In genomic region chr10:120226871-120227661, GRCm38 (mm10) we compare ENCODE assay signal across 8 mouse cellular contexts. TPM values are rescaled to one million over a fixed set of nuclear protein-coding genes. Genes with fewer than 3 reads are reported as not detected.
DNase-seq lines count a peak whose midpoint lies in the region; ATAC-seq lines count a peak whose summit lies in the region.

Gene Llph, plus strand, starts transcription at chr10:120227070.

- intact Hi-C loops in left cerebral cortex, postnatal 36 days (cut with DNase I), result no loop called here

- under 1% methylated on average over 57 of the region's 57 CpGs for WGBS in intestine, embryonic 15.5 days
- under 1% methylated on average over 57 of the region's 57 CpGs for WGBS in midbrain, embryonic 10.5 days

- H3K4me1 ChIP-seq in intestine, embryonic 15.5 days (replicated peaks), result peaks cover 10% of the 10 kb centered on the region; the same call in 1 of the 2 replicates
- H3K4me1 ChIP-seq in midbrain, embryonic 10.5 days, result peaks cover 15% of the 10 kb centered on the region

- H3K27ac ChIP-seq in intestine, embryonic 15.5 days, result peak within 1 kb of the TSS; percentile 64
- H3K27ac ChIP-seq in midbrain, embryonic 10.5 days (replicated peaks), result peak within 1 kb of the TSS; percentile 87

- no peaks in the 10 kb centered on the region for H3K27me3 ChIP-seq in intestine, embryonic 15.5 days (replicated peaks)
- H3K27me3 ChIP-seq in midbrain, embryonic 10.5 days (ENCODE audit: low read depth, poor library complexity, severe bottlenecking), result no peaks in the 10 kb centered on the region

- peak; percentile 82 for DNase-seq in adrenal gland, adult 8-10 months
- DNase-seq in embryo, embryonic 11 days, result peak; percentile 93
- peak; percentile 78 for DNase-seq in gastrocnemius, postnatal 25 days
- DNase-seq in left cerebral cortex, postnatal 36 days (ENCODE audit: low spot score in 2 of 2), result peak; percentile 83 to 87
- peak; percentile 86 for DNase-seq in midbrain, embryonic 10.5 days (ENCODE audit: low spot score)
- DNase-seq in right cerebral cortex, postnatal 36 days (ENCODE audit: low spot score in 2 of 2), result peak; percentile 80 to 84
- DNase-seq in urinary bladder, postnatal 4 days (ENCODE audit: low spot score in 2 of 2), result peak; percentile 78 to 91

- peak within 1 kb of the TSS; percentile 72 for H3K4me2 ChIP-seq in intestine, embryonic 15.5 days (replicated peaks)

- H3K4me3 ChIP-seq in intestine, embryonic 15.5 days (replicated peaks), result peak within 1 kb of the TSS; percentile 96
- H3K4me3 ChIP-seq in midbrain, embryonic 10.5 days, result peak within 1 kb of the TSS; percentile 99

- H3K36me3 ChIP-seq in intestine, embryonic 15.5 days, result peaks cover 19% of the 10 kb centered on the region; the same call in 1 of the 2 replicates
- H3K36me3 ChIP-seq in midbrain, embryonic 10.5 days, result peaks cover 44% of the 10 kb centered on the region

- H3K9me3 ChIP-seq in intestine, embryonic 15.5 days, result no peaks in the 10 kb centered on the region
- no peaks in the 10 kb centered on the region for H3K9me3 ChIP-seq in midbrain, embryonic 10.5 days (replicated peaks)

- ATAC-seq in intestine, embryonic 15.5 days, result peak; percentile 95

- peak within 1 kb of the TSS; percentile 87 for H3K9ac ChIP-seq in intestine, embryonic 15.5 days

RNA-seq across cellular contexts. Expression of gene Llph, which starts in this region (rescaled TPM):
- total RNA-seq in adrenal gland, adult 8-10 months (2022), result 10 to 100 TPM; 18.6 to 33.4 (median 22.0) TPM
- total RNA-seq in gastrocnemius, postnatal 25 days (2021), result 10 to 100 TPM; 11.4 to 12.8 TPM
- 53.6 and 56.0 TPM in 2 replicates for polyA plus RNA-seq in intestine, embryonic 15.5 days (2015; fragmentation: Nextera tagmentation; extraction: Ambion mirVana)
- 10 to 100 TPM; 18.3 to 20.5 TPM for total RNA-seq in left cerebral cortex, postnatal 36 days (2021)
- polyA plus RNA-seq in midbrain, embryonic 10.5 days (2016; fragmentation: Nextera tagmentation; extraction: Ambion mirVana), result 59.4 and 65.7 TPM in 2 replicates

Comparison
In these comparisons a context has a peak if more than half of its experiments do, and no peak if none do; other contexts are left out.
1. Peak in every context shown above with its lines: DNase-seq, ATAC-seq, H3K4me3 ChIP-seq and H3K27ac ChIP-seq.